Comparison of ENCODE assay signal across 9 mouse cellular contexts in genomic region chr7:16618661-16619211, GRCm38 (mm10). TPM values are rescaled to one million over a fixed set of nuclear protein-coding genes. Genes with fewer than 3 reads are reported as not detected.
A peak's percentile ranks its signal among the peaks of the same experiment; 100 is the strongest.
DNase-seq lines count a peak whose midpoint lies in the region; ATAC-seq and TF ChIP-seq lines count a peak whose summit lies in the region.
"Had no signal": no experiment of that assay in that cellular context is flagged by ENCODE, and none has a peak within 500 bp of the region (broad histone marks: within the 10 kb centered on the region; RNA-seq: fewer than 3 reads in every experiment).

No protein-coding gene starts in this region.

- peak overlapping the region; percentile 23 for H3K4me3 ChIP-seq in forebrain, postnatal 0 days (ENCODE audit: low read depth, low read length)
- H3K4me3 ChIP-seq in hindbrain, embryonic 11.5 days (ENCODE audit: low read depth, low read length) = peak overlapping the region; percentile 1; the same call in 1 of the 2 replicates
- H3K4me3 ChIP-seq in spleen, adult 2 months (ENCODE audit: extremely low read depth, insufficient read depth, insufficient read length) = peak overlapping the region; percentile 21; the same call in 1 of the 2 replicates

- no peaks in the 10 kb centered on the region for H3K36me3 ChIP-seq in forebrain, postnatal 0 days (ENCODE audit: insufficient read depth)
- H3K36me3 ChIP-seq in hindbrain, embryonic 11.5 days (ENCODE audit: control insufficient read depth, insufficient read depth, low read length) = no peaks in the 10 kb centered on the region
- H3K36me3 ChIP-seq in spleen, adult 2 months (ENCODE audit: control insufficient read depth, insufficient read depth, low read length) = no peaks in the 10 kb centered on the region

- DNase-seq in Muller cell, postnatal 12 days (ENCODE audit: inconsistent ontology term) = peak; percentile 78
- peak; percentile 71 to 81 for DNase-seq in cerebellum, adult 18-20 months
- DNase-seq in forebrain, postnatal 0 days = peak; percentile 58
- DNase-seq in hindbrain, embryonic 11.5 days (ENCODE audit: low spot score) = peak; percentile 71
- DNase-seq in left cerebral cortex, postnatal 25 days (ENCODE audit: low spot score in 2 of 2) = peak; percentile 51 to 63
- peak in 1 of 2 experiments; percentile 66 for DNase-seq in spleen, adult 2 months (ENCODE audit: low read depth in 1 of 2, low spot score in 2 of 2)

- no peak for ATAC-seq in forebrain, postnatal 0 days
- ATAC-seq in hindbrain, embryonic 11.5 days (ENCODE audit: low FRiP score) = no peak
- 0 out of 2 replicates have a peak, but pooled peaks have one; percentile 11 for ATAC-seq in megakaryocyte progenitor cell, adult 5-6 weeks (replicated peaks; ENCODE audit: poor library complexity)
- ATAC-seq in activated CD4-positive, CD25-positive, alpha-beta regulatory T cell, adult 4 months = no peak

- no peaks in the 10 kb centered on the region for H3K9me3 ChIP-seq in forebrain, postnatal 0 days (ENCODE audit: low read length)
- no peaks in the 10 kb centered on the region for H3K9me3 ChIP-seq in hindbrain, embryonic 11.5 days (ENCODE audit: control insufficient read depth, low read length)

- no peak for TF ChIP-seq POLR2A in spleen, adult 2 months (IDR thresholded peaks at IDR 0.05; ENCODE audit: low read depth, low read length)

- intact Hi-C loops in left cerebral cortex, postnatal 25 days (cut with DNase I) = loop anchor here (2.0 to 10.0 kb wide), 4 partner anchors 64 to 324 kb away; no protein-coding TSS in a partner anchor

- H3K9ac ChIP-seq in forebrain, postnatal 0 days = peak overlapping the region; percentile 23
- no peak overlapping the region for H3K9ac ChIP-seq in hindbrain, embryonic 11.5 days (ENCODE audit: low read depth, low read length)

- no peak overlapping the region for H3K27ac ChIP-seq in forebrain, postnatal 0 days (ENCODE audit: low read depth, low read length)
- no peak overlapping the region for H3K27ac ChIP-seq in hindbrain, embryonic 11.5 days (ENCODE audit: low read depth, low read length)
- peak overlapping the region; percentile 23; the same call in 1 of the 2 replicates for H3K27ac ChIP-seq in spleen, adult 2 months (ENCODE audit: insufficient read depth, low read length)

- peak; percentile 71 for TF ChIP-seq CTCF in forebrain, postnatal 0 days (IDR thresholded peaks at IDR 0.05; ENCODE audit: low read depth)
- TF ChIP-seq CTCF in spleen, adult 2 months (IDR thresholded peaks at IDR 0.05; ENCODE audit: extremely low read depth, insufficient read depth, insufficient read length, insufficient replicate concordance) = peak; percentile 73

- WGBS in forebrain, postnatal 0 days = 2% methylated on average over 30 of the region's 30 CpGs
- WGBS in hindbrain, embryonic 11.5 days = 2% methylated on average over 30 of the region's 30 CpGs
- WGBS in spleen, adult 2 months = 2% methylated on average over 30 of the region's 30 CpGs

- H3K27me3 ChIP-seq in forebrain, postnatal 0 days (ENCODE audit: insufficient read depth, low read length) = no peaks in the 10 kb centered on the region; the same call in 1 of the 2 replicates
- H3K27me3 ChIP-seq in hindbrain, embryonic 11.5 days (ENCODE audit: control insufficient read depth, insufficient read depth, low read length) = no peaks in the 10 kb centered on the region
- 0 out of 2 replicates have a peak, but pooled peaks cover 3% of the 10 kb centered on the region for H3K27me3 ChIP-seq in spleen, adult 2 months (ENCODE audit: control insufficient read depth, insufficient read depth, low read length)

- peak overlapping the region; percentile 42 for H3K4me2 ChIP-seq in forebrain, postnatal 0 days (ENCODE audit: low read depth)
- H3K4me2 ChIP-seq in hindbrain, embryonic 11.5 days (replicated peaks; ENCODE audit: low read depth, low read length) = peak overlapping the region; percentile 29

- H3K4me1 ChIP-seq in forebrain, postnatal 0 days (ENCODE audit: insufficient read depth) = no peaks in the 10 kb centered on the region
- no peaks in the 10 kb centered on the region for H3K4me1 ChIP-seq in hindbrain, embryonic 11.5 days (replicated peaks; ENCODE audit: control insufficient read depth, insufficient read depth, low read length)
- H3K4me1 ChIP-seq in spleen, adult 2 months (ENCODE audit: control insufficient read depth, insufficient read depth, insufficient read length) = peaks cover 12% of the 10 kb centered on the region

RNA-seq across cellular contexts. Expression of gene Arhgap35, which starts 3.9 kb away (rescaled TPM):
- total RNA-seq in forebrain, postnatal 0 days (2014; rRNA removed) = 133 and 149 TPM in 2 replicates
- polyA plus RNA-seq in forebrain, postnatal 0 days (2015; fragmentation: Nextera tagmentation; extraction: Ambion mirVana) = 20.6 and 27.0 TPM in 2 replicates
- polyA plus RNA-seq in hindbrain, embryonic 11.5 days (2014; fragmentation: Nextera tagmentation; extraction: Ambion mirVana) = 31.8 and 37.6 TPM in 2 replicates
- 100 to 1,000 TPM; 137 to 139 TPM for total RNA-seq in left cerebral cortex, postnatal 25 days (2021)
- total RNA-seq in megakaryocyte progenitor cell, adult 5-6 weeks (2015) = 9.1 and 9.2 TPM in 2 replicates
- 4.6 and 6.7 TPM in 2 replicates for total RNA-seq in megakaryocyte progenitor cell, adult 5-6 weeks (2017)
- polyA plus RNA-seq in spleen, adult 2 months (2012; rRNA removed) = 5.6 and 6.4 TPM in 2 replicates
- polyA plus RNA-seq in activated CD4-positive, CD25-positive, alpha-beta regulatory T cell, adult 4 months (2017; shearing (Covaris generic)) = 1 to 10 TPM; 2.1 to 2.2 TPM

RNA-seq across cellular contexts. Expression of gene Ceacam15, which starts 56.8 kb away (rescaled TPM):
- not detected in 2 replicates for total RNA-seq in forebrain, postnatal 0 days (2014; rRNA removed)
- polyA plus RNA-seq in forebrain, postnatal 0 days (2015; fragmentation: Nextera tagmentation; extraction: Ambion mirVana) = not detected in 2 replicates
- polyA plus RNA-seq in hindbrain, embryonic 11.5 days (2014; fragmentation: Nextera tagmentation; extraction: Ambion mirVana) = not detected in 2 replicates
- not detected for total RNA-seq in left cerebral cortex, postnatal 25 days (2021)
- not detected in 2 replicates for total RNA-seq in megakaryocyte progenitor cell, adult 5-6 weeks (2015)
- not detected in 2 replicates for total RNA-seq in megakaryocyte progenitor cell, adult 5-6 weeks (2017)
- polyA plus RNA-seq in spleen, adult 2 months (2012; rRNA removed) = not detected in 2 replicates
- under 1 TPM in 1 of 2 experiments, not detected in 1; 0.32 TPM for polyA plus RNA-seq in activated CD4-positive, CD25-positive, alpha-beta regulatory T cell, adult 4 months (2017; shearing (Covaris generic))
- total RNA-seq: layer of hippocampus, adult 8-10 months had no signal
